Mouse (Mus musculus) C2C12 (cell line): ENCODE measurements around the gene Fastk. TPM values are rescaled to one million over a fixed set of nuclear protein-coding genes. Genes with fewer than 3 reads are reported as not detected.

Experiments used
- H3K27me3 ChIP-seq: one replicate; pipeline ENCODE4 v1.6.1; 2011; ENCODE audit not compliant: control insufficient read depth, insufficient read depth, insufficient read length
- H3K36me3 ChIP-seq: one replicate; pipeline ENCODE4 v1.6.1; 2011; ENCODE audit not compliant: control insufficient read depth, insufficient read depth
- H3K4me3 ChIP-seq: one replicate; pipeline ENCODE4 v1.5.1; 2011; ENCODE audit warnings: mild to moderate bottlenecking, control low read depth; ENCODE audit not compliant: poor library complexity, insufficient read depth, severe bottlenecking
- H3K79me2 ChIP-seq: one replicate; pipeline ENCODE4 v1.6.1; 2011; ENCODE audit not compliant: control insufficient read depth, insufficient read depth
- H3K79me3 ChIP-seq: one replicate; pipeline ENCODE4 v1.6.1; 2011; ENCODE audit warnings: low read depth, control low read depth
- H3ac ChIP-seq: one replicate; pipeline ENCODE3; 2011; ENCODE audit warnings: low read depth; ENCODE audit not compliant: control insufficient read depth, insufficient read length
- CEBPB ChIP-seq: IDR thresholded peaks from one replicate; pipeline ENCODE4 v1.6.1; 2011; ENCODE audit warnings: low read depth, mild to moderate bottlenecking, control low read depth, moderate library complexity
- CTCF ChIP-seq: IDR thresholded peaks from one replicate; pipeline ENCODE4 v1.5.1; 2011; ENCODE audit not compliant: control insufficient read depth, insufficient read depth, insufficient read length
- FOSL1 ChIP-seq: IDR thresholded peaks from one replicate; pipeline ENCODE4 v1.8.0; 2011; ENCODE audit warnings: mild to moderate bottlenecking, low read length; ENCODE audit not compliant: poor library complexity, insufficient read depth, severe bottlenecking
- MAX ChIP-seq: IDR thresholded peaks from one replicate; pipeline ENCODE4 v1.6.1; 2011; ENCODE audit warnings: mild to moderate bottlenecking, control low read depth
- MYOD1 ChIP-seq: IDR thresholded peaks from one replicate; pipeline ENCODE4 v1.6.1; 2011; ENCODE audit warnings: low read depth; ENCODE audit not compliant: control insufficient read depth, insufficient read length
- MYOG ChIP-seq: IDR thresholded peaks from one replicate; pipeline ENCODE4 v1.6.1; 2011; ENCODE audit not compliant: control insufficient read depth, insufficient read length; ENCODE audit errors: extremely low read depth
- USF1 ChIP-seq: IDR thresholded peaks from one replicate; pipeline ENCODE4 v1.6.1; 2011; ENCODE audit warnings: low read depth, mild to moderate bottlenecking, control low read depth, moderate library complexity
- polyA plus RNA-seq: library from polyadenylated mRNA; unstranded; fragments of >200 nt; fragmentation: generic; extraction: Trizol; gene quantifications from one replicate; pipeline ENCODE4 v1.2.1, GENCODE M21; 2012; ENCODE audit warnings: missing spikeins

Fastk gene
- polyA plus RNA-seq, 1 experiment: 90.3 TPM

DNA sequence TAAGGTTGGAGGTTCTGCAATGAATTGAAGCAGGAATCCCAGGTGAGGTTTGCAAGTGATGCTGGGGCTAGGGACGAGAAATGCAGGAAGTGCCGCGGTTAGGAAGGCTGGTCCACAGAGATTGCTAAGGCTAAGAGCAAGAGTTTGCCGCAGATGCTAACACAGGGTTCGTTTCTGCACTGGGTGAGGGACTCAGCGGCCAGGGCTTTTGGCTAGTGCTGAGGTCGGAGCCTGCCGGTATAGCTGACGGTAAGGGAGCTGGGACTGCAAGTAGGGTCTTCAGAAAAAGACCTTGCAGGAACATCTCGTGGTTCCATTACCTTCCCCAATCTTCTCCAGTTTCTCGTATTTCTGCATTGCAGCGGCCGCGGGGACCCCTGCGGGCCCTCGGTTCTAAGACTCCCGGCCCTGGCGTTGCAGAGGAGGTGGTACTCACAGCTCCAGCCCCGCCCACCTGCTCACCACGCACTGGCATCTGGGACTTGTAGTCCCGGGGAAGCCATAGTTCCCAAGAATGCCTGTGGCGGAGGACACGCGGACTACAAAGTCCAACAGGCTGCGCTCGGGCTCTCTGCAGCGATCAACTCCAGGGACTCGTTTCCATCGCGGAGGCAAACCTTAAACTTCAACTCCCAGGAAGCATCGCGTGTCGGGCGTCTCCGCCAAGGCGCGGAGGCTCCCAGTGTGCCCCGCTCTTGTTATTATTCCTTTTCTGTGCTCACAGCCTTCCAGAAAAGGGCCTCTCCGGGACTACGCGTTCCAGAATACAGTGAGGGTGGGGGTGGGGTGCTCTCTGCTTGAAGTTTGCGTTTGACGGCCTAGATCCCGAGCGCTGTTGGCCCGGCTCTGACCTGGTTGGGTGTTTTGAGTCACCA lies 21.7 kb downstream of the Fastk start, which contains the start of the genes Cdk5 and Slc4a2:
Cdk5 (minus strand) TSS at position 402 of the 875 bp plus-strand sequence.
Slc4a2 (plus strand) TSS at position 709 of the 875 bp plus-strand sequence.
- H3ac ChIP-seq: peak within 1 kb of the TSS; percentile 76
- no peak for TF ChIP-seq CEBPB
- TF ChIP-seq MAX: peak; percentile 81
- H3K79me3 ChIP-seq: peaks cover 15% of the 10 kb centered on the region
- peaks cover 37% of the 10 kb centered on the region for H3K79me2 ChIP-seq
- no peaks in the 10 kb centered on the region for H3K27me3 ChIP-seq
- peaks cover 19% of the 10 kb centered on the region for H3K36me3 ChIP-seq
- H3K4me3 ChIP-seq: peak within 1 kb of the TSS; percentile 80

DNA sequence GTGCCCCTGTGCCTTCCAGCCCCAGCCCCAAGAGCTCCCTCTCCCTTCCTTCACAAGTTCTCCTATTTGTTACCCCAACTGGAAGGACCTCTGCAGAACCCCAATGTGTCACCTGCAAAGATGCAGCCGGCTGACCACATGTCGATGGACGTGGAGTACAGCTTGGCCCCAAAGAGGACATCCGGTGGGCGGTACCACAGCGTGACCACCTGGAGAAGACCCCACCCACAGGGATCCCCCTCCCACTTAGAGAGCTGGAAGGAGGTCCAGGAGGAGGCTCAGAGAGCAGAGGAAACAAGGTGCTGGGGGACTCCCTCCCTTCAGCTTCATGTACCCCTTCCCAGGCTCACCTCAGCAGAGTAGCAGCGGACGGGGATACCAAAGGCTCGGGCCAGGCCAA lies 24.7 kb downstream of the Fastk start:
- no peak overlapping the region for H3K4me3 ChIP-seq
- H3K79me3 ChIP-seq: peaks cover 2% of the 10 kb centered on the region
- H3K36me3 ChIP-seq: peaks cover 16% of the 10 kb centered on the region
- no peaks in the 10 kb centered on the region for H3K27me3 ChIP-seq
- peaks cover 7% of the 10 kb centered on the region for H3K79me2 ChIP-seq
- no peak for TF ChIP-seq CTCF
- TF ChIP-seq USF1: no peak
- TF ChIP-seq CEBPB: no peak
- no peak for TF ChIP-seq MAX
- TF ChIP-seq MYOG: no peak
- TF ChIP-seq MYOD1: no peak
- TF ChIP-seq FOSL1: no peak
- no peak overlapping the region for H3ac ChIP-seq

DNA sequence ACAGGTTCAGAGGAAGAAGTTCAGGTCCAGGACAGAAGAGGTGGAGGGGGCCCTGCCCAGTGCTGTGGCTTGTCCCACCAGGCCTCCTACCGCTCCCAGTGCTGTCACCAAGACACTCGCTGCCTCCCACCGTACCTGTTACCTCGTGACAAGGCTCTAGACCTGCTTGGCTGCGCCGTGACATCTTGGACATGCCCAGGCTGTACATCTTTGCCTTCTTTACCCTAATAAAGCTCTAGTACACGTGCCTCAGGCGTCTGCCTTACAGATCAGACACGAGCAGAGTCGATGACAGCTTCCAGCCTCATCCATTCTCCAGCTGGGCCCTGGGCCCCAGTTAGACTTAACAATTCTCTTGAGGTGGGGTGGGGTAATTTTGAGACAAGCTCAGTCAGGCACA lies 27.5 kb downstream of the Fastk start:
- Histone ChIP-seq H3K36me3 (peaks cover 16% of the 10 kb centered on the region), H3ac (no peak overlapping the region), H3K27me3 (no peaks in the 10 kb centered on the region), H3K4me3 (no peak overlapping the region), H3K79me3 (no peaks in the 10 kb centered on the region), H3K79me2 (peaks cover 2% of the 10 kb centered on the region)
- TF ChIP-seq MAX: no peak
- no peak for TF ChIP-seq FOSL1
- no peak for TF ChIP-seq CEBPB
- TF ChIP-seq MYOD1: no peak
- TF ChIP-seq CTCF: no peak
- TF ChIP-seq MYOG: no peak
- no peak for TF ChIP-seq USF1

DNA sequence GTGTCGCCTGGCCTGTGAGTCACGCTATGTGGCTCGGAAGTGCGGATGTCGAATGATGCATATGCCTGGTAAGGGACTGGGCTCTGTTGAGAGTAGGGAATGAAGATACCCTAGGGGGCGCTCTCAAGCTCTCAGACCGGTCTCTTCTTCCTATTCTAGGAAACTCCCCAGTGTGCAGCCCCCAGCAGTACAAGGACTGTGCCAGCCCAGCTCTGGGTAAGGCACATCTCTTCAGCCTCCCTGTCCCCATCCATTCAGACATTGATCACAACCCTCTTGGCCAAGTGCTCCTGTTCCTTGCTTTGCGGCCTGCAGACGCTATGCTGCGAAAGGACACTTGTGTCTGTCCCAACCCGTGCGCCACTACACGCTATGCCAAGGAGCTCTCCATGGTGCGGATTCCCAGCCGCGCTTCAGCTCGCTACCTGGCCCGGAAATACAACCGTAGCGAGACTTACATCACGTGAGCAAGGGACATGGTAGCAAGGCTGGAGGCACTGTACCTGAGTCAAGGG lies 28.8 kb downstream of the Fastk start:
- TF ChIP-seq MYOG: no peak
- TF ChIP-seq CTCF: peak; percentile 33
- H3K79me3 ChIP-seq: no peaks in the 10 kb centered on the region
- no peaks in the 10 kb centered on the region for H3K79me2 ChIP-seq
- H3K4me3 ChIP-seq: no peak overlapping the region
- no peaks in the 10 kb centered on the region for H3K27me3 ChIP-seq
- no peak overlapping the region for H3ac ChIP-seq
- peaks cover 10% of the 10 kb centered on the region for H3K36me3 ChIP-seq

DNA sequence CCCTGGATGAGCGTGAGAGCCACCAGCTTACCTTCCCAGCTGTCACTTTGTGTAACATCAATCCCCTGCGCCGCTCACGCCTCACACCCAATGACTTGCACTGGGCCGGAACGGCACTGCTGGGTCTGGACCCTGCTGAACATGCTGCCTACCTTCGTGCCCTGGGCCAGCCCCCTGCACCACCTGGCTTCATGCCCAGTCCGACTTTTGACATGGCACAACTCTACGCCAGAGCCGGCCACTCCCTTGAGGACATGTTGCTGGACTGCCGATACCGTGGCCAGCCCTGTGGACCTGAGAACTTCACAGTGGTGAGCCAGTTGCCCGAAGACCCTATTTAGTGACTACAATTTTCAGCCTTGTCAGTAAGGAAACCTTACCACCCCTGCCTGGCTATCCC lies 31.1 kb downstream of the Fastk start:
- no peaks in the 10 kb centered on the region for H3K79me3 ChIP-seq
- H3K4me3 ChIP-seq: no peak overlapping the region
- H3ac ChIP-seq: no peak overlapping the region
- no peaks in the 10 kb centered on the region for H3K79me2 ChIP-seq
- TF ChIP-seq USF1: no peak
- no peak for TF ChIP-seq CEBPB
- no peak for TF ChIP-seq MAX
- TF ChIP-seq MYOD1: no peak
- H3K36me3 ChIP-seq: peaks cover 5% of the 10 kb centered on the region
- H3K27me3 ChIP-seq: no peaks in the 10 kb centered on the region

DNA sequence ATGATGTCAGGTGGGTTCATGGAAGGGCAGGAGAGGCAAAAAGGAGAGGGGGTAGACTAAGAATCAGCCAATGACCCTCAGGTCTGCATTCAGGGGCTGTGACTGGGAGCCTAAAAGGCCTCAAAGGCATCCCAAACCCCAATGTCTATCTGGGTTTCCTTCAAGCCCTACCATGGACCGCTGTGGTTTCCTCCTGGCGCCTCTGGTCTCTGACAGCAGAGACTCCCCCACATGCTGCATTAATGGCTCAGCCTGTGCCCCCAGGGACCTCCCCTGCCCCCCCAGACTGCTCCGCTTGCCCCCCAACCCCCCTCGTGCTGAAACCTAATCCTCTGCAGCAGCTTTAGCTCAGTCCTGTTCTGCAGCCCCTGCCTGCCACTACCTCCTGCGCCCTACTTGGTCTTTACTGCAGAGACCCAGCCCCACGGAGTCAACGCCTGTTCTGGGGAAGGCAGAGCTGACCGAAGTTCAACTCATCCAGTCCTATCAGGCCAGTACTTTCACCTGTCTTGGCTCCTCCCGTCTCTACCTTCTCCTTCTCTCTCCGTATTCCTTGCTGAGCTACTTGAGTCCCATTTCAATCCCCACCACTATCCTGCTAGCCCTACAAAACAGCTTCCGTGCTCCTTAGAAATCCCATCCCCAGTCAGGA lies 31.9 kb downstream of the Fastk start, which contains the start of gene Asic3:
Asic3 (plus strand) TSS at position 351 of the 652 bp plus-strand sequence.
- no peak within 1 kb of the TSS for H3K4me3 ChIP-seq
- TF ChIP-seq MYOG (no peak), CEBPB (no peak), USF1 (no peak), MAX (no peak), FOSL1 (no peak)
- no peaks in the 10 kb centered on the region for H3K79me3 ChIP-seq
- H3K79me2 ChIP-seq: no peaks in the 10 kb centered on the region
- no peaks in the 10 kb centered on the region for H3K36me3 ChIP-seq
- H3ac ChIP-seq: no peak within 1 kb of the TSS
- no peaks in the 10 kb centered on the region for H3K27me3 ChIP-seq
